Mouse (Mus musculus): Measurements from ENCODE around the gene Klk1b5. TPM values are rescaled to one million over a fixed set of nuclear protein-coding genes. Genes with fewer than 3 reads are reported as not detected.
"Not testable (repeated sequence)": the region's sequence is repeated elsewhere in the genome, so short reads cannot be mapped to it uniquely, and the experiment has no call there.

The Klk1b5 gene
- total RNA-seq, 2 experiments from 2014 or later: not detected

DNA sequence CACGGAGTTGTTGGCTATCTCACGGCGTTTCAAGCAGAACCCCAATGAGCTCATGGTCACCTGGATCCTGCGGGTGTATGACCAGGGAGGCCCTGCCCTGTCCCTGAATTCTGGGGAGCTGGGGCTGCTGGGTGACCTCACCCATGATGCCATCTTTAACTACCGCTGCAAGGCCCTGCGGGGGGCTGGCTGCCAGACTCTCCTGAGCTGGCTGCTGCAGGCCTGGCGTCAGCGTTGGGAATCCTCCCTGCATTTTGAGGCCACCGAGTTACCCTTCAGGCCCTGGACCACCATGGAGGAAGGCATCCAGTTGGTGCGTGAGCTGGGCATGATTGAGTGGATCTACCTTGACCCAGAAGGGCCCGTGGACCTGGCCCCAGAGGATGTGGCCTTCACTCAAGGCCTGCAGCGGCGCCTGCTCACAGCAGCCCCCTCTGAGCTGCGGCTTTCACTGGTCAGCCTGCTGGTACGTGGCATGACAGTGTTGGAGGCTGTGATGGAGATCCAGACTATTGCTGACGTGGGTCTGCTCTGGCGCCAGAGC, 35.1 kb downstream of the Klk1b5 start:
- not testable (repeated sequence) for ATAC-seq (replicated peaks; ENCODE audit: low FRiP score, poor library complexity, severe bottlenecking)

- ATAC-seq (replicated peaks; ENCODE audit: low FRiP score, poor library complexity, severe bottlenecking): no peak
These were observed 37.4 kb downstream of the Klk1b5 start for GRCm38 (mm10) chr7:44253023-44253616.

DNA sequence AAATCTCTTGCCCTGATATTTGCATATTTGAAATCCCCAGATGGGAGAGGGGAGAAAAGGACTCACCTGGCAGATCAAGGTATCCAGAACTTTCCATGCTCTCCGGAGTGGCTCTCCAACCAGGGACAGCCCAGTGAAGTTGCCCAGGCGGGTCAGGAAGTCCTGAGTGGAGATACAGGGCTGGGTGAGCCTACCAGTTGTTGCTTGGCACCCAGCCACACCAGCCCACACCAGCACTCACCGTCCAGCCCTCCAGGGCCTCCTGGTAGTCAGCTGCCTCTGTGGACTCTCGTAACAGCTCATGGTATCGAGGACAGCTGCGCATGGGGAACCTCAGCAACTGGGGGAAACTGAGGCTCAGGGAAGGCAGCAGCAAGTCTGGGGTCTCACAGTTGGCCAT, 39.2 kb downstream of the Klk1b5 start:
- no peak for ATAC-seq (replicated peaks; ENCODE audit: low FRiP score, poor library complexity, severe bottlenecking)

DNA sequence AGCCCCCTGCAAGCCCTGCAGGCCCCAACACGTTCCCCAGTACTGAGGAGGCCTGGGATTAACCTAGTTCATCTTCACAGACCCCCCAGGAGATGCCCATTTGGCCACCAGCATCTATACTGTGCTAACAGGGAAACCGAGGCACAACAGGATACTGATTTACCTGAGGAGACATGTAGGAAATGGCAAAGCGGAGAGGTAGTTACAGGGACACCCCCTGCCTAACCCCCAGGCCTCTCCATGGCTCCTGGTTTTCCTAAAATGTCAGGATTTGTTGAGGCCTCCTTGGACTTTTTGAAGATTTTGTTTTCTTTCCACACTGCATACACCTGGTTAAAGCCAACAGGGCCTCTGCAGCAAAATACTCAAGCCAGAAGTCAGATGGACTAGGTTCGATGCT, 41.5 kb downstream of the Klk1b5 start, which contains the start of gene Acp4:
Gene Acp4 (minus strand): TSS at position 101 of the 400 bp plus-strand sequence.
- no peak for ATAC-seq (replicated peaks; ENCODE audit: low FRiP score, poor library complexity, severe bottlenecking)

DNA sequence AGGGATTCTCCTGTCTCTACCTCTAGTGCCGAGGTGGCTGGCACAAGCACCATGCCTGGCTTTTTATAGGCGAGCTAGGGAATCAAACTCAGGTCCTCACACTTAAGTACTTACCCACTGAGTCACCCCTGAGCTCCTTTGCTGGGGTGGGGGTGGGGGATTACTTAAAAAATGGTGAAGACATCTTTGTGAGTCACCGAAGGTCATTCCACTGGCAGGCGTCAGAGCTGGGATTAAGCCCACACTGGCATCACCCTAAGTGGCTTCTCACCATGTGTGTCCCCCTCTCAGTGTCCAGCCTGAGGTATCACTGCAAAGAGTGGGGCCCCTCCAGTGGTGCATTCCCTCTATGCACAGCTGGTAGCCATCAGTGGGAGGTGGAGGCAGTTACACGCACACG, 44.7 kb downstream of the Klk1b5 start:
- no peak for ATAC-seq (replicated peaks; ENCODE audit: low FRiP score, poor library complexity, severe bottlenecking)

DNA sequence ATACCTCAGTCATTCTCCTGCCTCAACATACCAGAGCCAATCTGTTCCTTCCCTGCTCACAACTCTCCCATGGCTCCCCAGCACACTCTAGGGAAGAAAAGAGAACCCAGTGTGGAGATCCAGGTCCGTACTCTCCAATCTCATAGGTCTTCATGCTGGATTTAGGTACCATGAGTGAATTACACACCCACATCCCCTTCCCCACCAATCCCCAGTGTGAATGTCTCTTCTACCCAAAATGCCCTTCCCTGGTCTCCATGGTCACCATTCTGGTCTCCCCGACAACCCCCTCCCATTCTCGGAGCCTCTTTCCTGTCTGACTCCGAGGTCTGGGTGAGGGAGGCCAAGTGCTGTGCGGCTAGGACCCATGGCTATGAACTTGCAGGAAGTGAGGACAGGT, 45.4 kb downstream of the Klk1b5 start, which contains the start of gene Gm15517:
Gene Gm15517 (plus strand): TSS at position 301 of the 400 bp plus-strand sequence.
- ATAC-seq (replicated peaks; ENCODE audit: low FRiP score, poor library complexity, severe bottlenecking): no peak

DNA sequence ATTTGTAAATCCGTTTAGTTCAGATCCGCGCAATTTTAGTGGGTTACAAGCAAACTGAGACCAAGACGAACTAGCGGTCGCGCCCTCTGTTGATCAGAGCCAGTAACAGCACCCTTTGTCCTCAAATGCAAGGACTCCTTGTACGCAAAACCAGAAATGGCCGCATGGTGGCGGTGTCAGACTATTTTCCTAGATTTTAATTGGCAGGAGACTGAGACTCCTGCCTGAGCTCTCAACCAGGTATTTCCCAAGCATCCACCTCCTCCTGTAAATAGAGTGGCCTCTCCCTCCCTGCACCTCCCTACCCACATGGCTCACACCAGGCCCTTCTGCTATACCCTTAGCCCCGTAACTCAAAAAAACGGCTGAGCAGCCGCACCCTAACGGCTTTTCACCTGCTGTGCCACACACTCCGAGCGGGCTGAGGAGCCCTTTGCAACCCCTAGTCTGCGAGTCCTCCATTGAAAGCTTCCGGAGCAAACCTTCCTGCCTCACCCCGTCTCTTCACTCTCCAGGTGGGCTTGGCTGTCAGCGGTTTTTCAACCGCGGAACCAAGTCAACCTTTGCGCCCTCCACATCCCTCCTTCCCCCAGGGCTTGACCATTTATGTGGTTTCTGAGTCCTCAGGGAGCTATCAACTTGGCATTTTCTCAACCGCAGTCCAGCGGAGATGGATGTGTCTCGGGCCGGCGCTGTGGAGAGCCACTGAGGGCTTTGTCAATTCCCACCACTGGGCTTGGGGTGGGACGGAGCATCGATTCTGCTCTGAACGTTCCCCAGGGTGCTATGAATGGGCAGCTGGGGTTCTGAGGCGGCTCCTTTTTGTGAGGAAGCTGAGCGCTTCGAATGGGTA, 47.3 kb downstream of the Klk1b5 start:
- peak; percentile 87 for ATAC-seq (replicated peaks; ENCODE audit: low FRiP score, poor library complexity, severe bottlenecking)

- no peak for ATAC-seq (replicated peaks; ENCODE audit: low FRiP score, poor library complexity, severe bottlenecking)
These were observed 52.4 kb downstream of the Klk1b5 start for GRCm38 (mm10) chr7:44268117-44268516.

DNA sequence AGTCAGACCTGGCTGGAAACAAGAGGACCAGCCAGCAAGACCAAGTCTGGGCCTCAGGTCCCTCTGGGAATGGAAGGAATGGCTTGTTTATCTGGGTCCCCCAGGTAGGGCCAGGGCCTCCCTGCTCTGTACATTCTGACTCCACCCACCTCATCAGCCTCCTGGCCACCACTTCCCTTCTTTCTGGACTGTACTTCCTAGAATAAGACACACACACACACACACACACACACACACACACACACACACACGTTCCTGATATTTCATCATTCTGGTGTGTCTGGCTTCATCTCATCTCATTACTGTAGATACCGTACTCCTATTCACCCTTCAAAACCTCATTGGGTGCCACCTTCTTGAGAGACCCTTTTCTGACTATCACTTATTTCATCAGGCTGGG, 53.7 kb downstream of the Klk1b5 start:
- ATAC-seq (replicated peaks; ENCODE audit: low FRiP score, poor library complexity, severe bottlenecking): no peak

Other genes starting within 250 kb of the Klk1b5 start
- not detected in 2 replicates for gene Klk1b1, start 249.2 kb upstream of the Klk1b5 start, total RNA-seq (2015; ENCODE audit: low replicate concordance)
- gene Klk1b1, start 249.2 kb upstream of the Klk1b5 start, total RNA-seq (2017; ENCODE audit: low replicate concordance): not detected in 2 replicates
- gene Klk1b9, start 239.9 kb upstream of the Klk1b5 start, total RNA-seq (2015; ENCODE audit: low replicate concordance): not detected in 2 replicates
- not detected in 2 replicates for gene Klk1b9, start 239.9 kb upstream of the Klk1b5 start, total RNA-seq (2017; ENCODE audit: low replicate concordance)
- gene Klk1b11, start 220.1 kb upstream of the Klk1b5 start, total RNA-seq (2015; ENCODE audit: low replicate concordance): not detected in 2 replicates
- not detected in 2 replicates for gene Klk1b11, start 220.1 kb upstream of the Klk1b5 start, total RNA-seq (2017; ENCODE audit: low replicate concordance)
- not detected in 2 replicates for gene Klk1b26, start 203.8 kb upstream of the Klk1b5 start, total RNA-seq (2015; ENCODE audit: low replicate concordance)
- gene Klk1b26, start 203.8 kb upstream of the Klk1b5 start, total RNA-seq (2017; ENCODE audit: low replicate concordance): not detected in 2 replicates
- not detected in 2 replicates for gene Klk1b27, start 163.7 kb upstream of the Klk1b5 start, total RNA-seq (2015; ENCODE audit: low replicate concordance)
- gene Klk1b27, start 163.7 kb upstream of the Klk1b5 start, total RNA-seq (2017; ENCODE audit: low replicate concordance): not detected in 2 replicates
- gene Klk1b21, start 113.6 kb upstream of the Klk1b5 start, total RNA-seq (2015; ENCODE audit: low replicate concordance): not detected in 2 replicates
- not detected in 2 replicates for gene Klk1b21, start 113.6 kb upstream of the Klk1b5 start, total RNA-seq (2017; ENCODE audit: low replicate concordance)
- gene Klk1b22, start 103.3 kb upstream of the Klk1b5 start, total RNA-seq (2015; ENCODE audit: low replicate concordance): not detected in 2 replicates
- not detected in 2 replicates for gene Klk1b22, start 103.3 kb upstream of the Klk1b5 start, total RNA-seq (2017; ENCODE audit: low replicate concordance)
- not detected in 2 replicates for gene Klk1b16, start 79.2 kb upstream of the Klk1b5 start, total RNA-seq (2015; ENCODE audit: low replicate concordance)
- not detected in 2 replicates for gene Klk1b16, start 79.2 kb upstream of the Klk1b5 start, total RNA-seq (2017; ENCODE audit: low replicate concordance)
- not detected in 2 replicates for gene Klk1b24, start 27.7 kb upstream of the Klk1b5 start, total RNA-seq (2015; ENCODE audit: low replicate concordance)
- gene Klk1b24, start 27.7 kb upstream of the Klk1b5 start, total RNA-seq (2017; ENCODE audit: low replicate concordance): not detected in 2 replicates
- gene Klk1b3, start 17.8 kb upstream of the Klk1b5 start, total RNA-seq (2015; ENCODE audit: low replicate concordance): not detected in 2 replicates
- gene Klk1b3, start 17.8 kb upstream of the Klk1b5 start, total RNA-seq (2017; ENCODE audit: low replicate concordance): not detected in 2 replicates
- gene Klk1b4, start 8.5 kb upstream of the Klk1b5 start, total RNA-seq (2015; ENCODE audit: low replicate concordance): not detected in 2 replicates
- gene Klk1b4, start 8.5 kb upstream of the Klk1b5 start, total RNA-seq (2017; ENCODE audit: low replicate concordance): not detected in 2 replicates
- not detected in 2 replicates for gene Klk1, start 9.4 kb downstream of the Klk1b5 start, total RNA-seq (2015; ENCODE audit: low replicate concordance)
- not detected in 2 replicates for gene Klk1, start 9.4 kb downstream of the Klk1b5 start, total RNA-seq (2017; ENCODE audit: low replicate concordance)
- not detected in 2 replicates for gene Gm36864, start 20.2 kb downstream of the Klk1b5 start, total RNA-seq (2015; ENCODE audit: low replicate concordance)
- not detected in 2 replicates for gene Gm36864, start 20.2 kb downstream of the Klk1b5 start, total RNA-seq (2017; ENCODE audit: low replicate concordance)
- gene 1700028J19Rik, start 30.8 kb downstream of the Klk1b5 start, total RNA-seq (2015; ENCODE audit: low replicate concordance): not detected in 2 replicates
- gene 1700028J19Rik, start 30.8 kb downstream of the Klk1b5 start, total RNA-seq (2017; ENCODE audit: low replicate concordance): 0.90 and 2.2 TPM in 2 replicates
- 16.6 and 17.6 TPM in 2 replicates for gene 2410002F23Rik, start 30.8 kb downstream of the Klk1b5 start, total RNA-seq (2015; ENCODE audit: low replicate concordance)
- gene 2410002F23Rik, start 30.8 kb downstream of the Klk1b5 start, total RNA-seq (2017; ENCODE audit: low replicate concordance): 9.2 and 11.4 TPM in 2 replicates
- not detected in 2 replicates for gene Acp4, start 41.4 kb downstream of the Klk1b5 start, total RNA-seq (2015; ENCODE audit: low replicate concordance)
- gene Acp4, start 41.4 kb downstream of the Klk1b5 start, total RNA-seq (2017; ENCODE audit: low replicate concordance): not detected in 2 replicates
- gene Gm15517, start 45.5 kb downstream of the Klk1b5 start, total RNA-seq (2015; ENCODE audit: low replicate concordance): not detected in 2 replicates
- not detected in 2 replicates for gene Gm15517, start 45.5 kb downstream of the Klk1b5 start, total RNA-seq (2017; ENCODE audit: low replicate concordance)
- 2.5 TPM in 1 of 2 replicates, not detected in the other for gene Clec11a, start 91.0 kb downstream of the Klk1b5 start, total RNA-seq (2015; ENCODE audit: low replicate concordance)
- gene Clec11a, start 91.0 kb downstream of the Klk1b5 start, total RNA-seq (2017; ENCODE audit: low replicate concordance): not detected in 2 replicates
- gene Shank1, start 94.3 kb downstream of the Klk1b5 start, total RNA-seq (2015; ENCODE audit: low replicate concordance): not detected in 2 replicates
- gene Shank1, start 94.3 kb downstream of the Klk1b5 start, total RNA-seq (2017; ENCODE audit: low replicate concordance): under 0.01 and 0.23 TPM in 2 replicates
- not detected in 2 replicates for gene Syt3, start 168.2 kb downstream of the Klk1b5 start, total RNA-seq (2015; ENCODE audit: low replicate concordance)
- gene Syt3, start 168.2 kb downstream of the Klk1b5 start, total RNA-seq (2017; ENCODE audit: low replicate concordance): not detected in 2 replicates
- not detected in 2 replicates for gene 1700008O03Rik, start 169.9 kb downstream of the Klk1b5 start, total RNA-seq (2015; ENCODE audit: low replicate concordance)
- not detected in 2 replicates for gene 1700008O03Rik, start 169.9 kb downstream of the Klk1b5 start, total RNA-seq (2017; ENCODE audit: low replicate concordance)
- not detected in 2 replicates for gene Lrrc4b, start 213.1 kb downstream of the Klk1b5 start, total RNA-seq (2015; ENCODE audit: low replicate concordance)
- not detected in 2 replicates for gene Lrrc4b, start 213.1 kb downstream of the Klk1b5 start, total RNA-seq (2017; ENCODE audit: low replicate concordance)
- gene Aspdh, start 249.4 kb downstream of the Klk1b5 start, total RNA-seq (2015; ENCODE audit: low replicate concordance): not detected in 2 replicates
- 1.4 TPM in 1 of 2 replicates, not detected in the other for gene Aspdh, start 249.4 kb downstream of the Klk1b5 start, total RNA-seq (2017; ENCODE audit: low replicate concordance)

All from erythroid progenitor cell, adult 5-6 weeks (primary cell).